13 mouse cellular contexts compared by ENCODE assay signal in the genomic region with DNA sequence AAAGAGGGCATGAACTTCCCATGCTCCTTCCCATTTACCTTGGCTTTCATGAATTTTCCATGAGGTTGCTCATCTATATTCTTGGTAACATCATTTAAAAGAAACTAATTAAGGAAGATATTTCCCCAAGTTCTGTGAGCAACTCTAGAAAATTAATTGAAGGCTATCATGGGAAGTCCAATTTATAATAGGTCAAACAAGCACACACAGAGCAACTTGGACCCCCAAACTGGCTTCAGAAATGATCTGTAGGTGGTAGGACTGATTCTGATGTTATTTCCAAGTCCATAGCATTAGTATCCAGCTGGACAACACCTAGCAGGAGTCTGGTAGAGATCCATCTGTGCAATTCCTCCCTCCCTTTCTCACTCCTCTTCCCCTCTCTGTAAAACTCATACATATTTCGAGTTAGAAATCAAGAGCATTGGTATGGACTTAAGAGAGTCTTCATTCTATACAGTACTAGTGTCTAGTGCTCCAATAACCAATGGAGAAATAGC.
DNase-seq lines count a peak whose midpoint lies in the region.
"Had no signal": no experiment of that assay in that cellular context is flagged by ENCODE, and none has a peak within 500 bp of the region (broad histone marks: within the 10 kb centered on the region; RNA-seq: fewer than 3 reads in every experiment).

No protein-coding gene starts in this region.

- intact Hi-C loops in gastrocnemius, postnatal 36 days (cut with DNase I), result no loop called here

- peak; percentile 40 for DNase-seq in cerebellum, adult 11 months
- peak; percentile 55 to 65 for DNase-seq in cerebellum, adult 18-20 months
- DNase-seq in cerebellum, adult 9-11 months, result peak; percentile 75
- DNase-seq in right cerebral cortex, postnatal 14 days, result no peak
- DNase-seq in gastrocnemius, postnatal 36 days, result no peak
- no peak for DNase-seq in heart, adult 11 months
- DNase-seq: adrenal gland, adult 8-10 months; adrenal gland, postnatal 36 days; embryo, embryonic 11 days; gastrocnemius, adult 2 months; heart, adult 2 months; heart, postnatal 14 days; kidney, adult 11 months had no signal

Comparison
In these comparisons a context has a peak if more than half of its experiments do, and no peak if none do; other contexts are left out.
1. DNase-seq: peak in cerebellum, adult 11 months (single experiment), cerebellum, adult 18-20 months (2 of 2) and cerebellum, adult 9-11 months (single experiment); none in right cerebral cortex, postnatal 14 days (single experiment), gastrocnemius, postnatal 36 days (0 of 2) and heart, adult 11 months (single experiment).